Mouse (Mus musculus) erythroblast, embryonic 14.5 days (primary cell): ENCODE data around the gene Hdac1.

Experiments
- GATA1 ChIP-seq: IDR thresholded peaks from 2 replicates; pipeline ENCODE4 v1.6.1; 2012; ENCODE audit warnings: low read length, inconsistent platforms, mixed read lengths
- TAL1 ChIP-seq: IDR thresholded peaks from 3 replicates; pipeline ENCODE4 v1.6.1; 2012; ENCODE audit warnings: low read length, inconsistent platforms, mixed read lengths

- TF ChIP-seq GATA1 (no peak), TAL1 (no peak)
These were observed 42.5 kb upstream of the Hdac1 start for GRCm38 (mm10) chr4:129584884-129585608.
